Mouse (Mus musculus): ENCODE measurements at regions not wholly inside any gene's neighbourhood (a gene's known extent, or its start where the extent isn't known, plus 50 kb on each side); places are given as distances from the start of the nearest gene placed in this dataset.

DNA sequence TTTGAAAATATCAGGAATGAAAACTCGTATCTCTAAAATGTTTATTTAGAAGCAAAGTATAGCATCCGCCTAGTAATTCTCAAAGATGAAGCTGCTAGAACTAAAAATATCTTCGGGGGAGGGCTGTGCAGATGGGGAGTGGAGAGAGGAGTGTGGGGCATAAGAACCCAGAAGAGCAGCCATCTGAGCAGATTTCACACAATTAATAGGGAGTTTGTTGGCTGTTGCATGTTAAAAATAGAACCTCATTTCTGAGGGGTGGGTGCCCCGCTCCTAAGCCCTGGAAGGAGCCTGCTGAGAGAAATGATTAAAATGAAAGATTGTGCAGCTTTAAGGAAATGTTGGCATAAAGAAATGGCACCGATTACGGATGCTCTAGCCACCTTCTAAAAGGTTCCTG is 171.0 kb upstream of the Btbd3 start:
- no peak for TF ChIP-seq CTCF (IDR thresholded peaks at IDR 0.05; ENCODE audit: low read depth)
- no peak for TF ChIP-seq EP300 (IDR thresholded peaks at IDR 0.05; ENCODE audit: low read depth)

All from liver, embryonic 14.5 days (tissue).